Mouse (Mus musculus): ENCODE results near the gene Syt14.
A peak's percentile ranks its signal among the peaks of the same experiment; 100 is the strongest.

Syt14 gene

DNA sequence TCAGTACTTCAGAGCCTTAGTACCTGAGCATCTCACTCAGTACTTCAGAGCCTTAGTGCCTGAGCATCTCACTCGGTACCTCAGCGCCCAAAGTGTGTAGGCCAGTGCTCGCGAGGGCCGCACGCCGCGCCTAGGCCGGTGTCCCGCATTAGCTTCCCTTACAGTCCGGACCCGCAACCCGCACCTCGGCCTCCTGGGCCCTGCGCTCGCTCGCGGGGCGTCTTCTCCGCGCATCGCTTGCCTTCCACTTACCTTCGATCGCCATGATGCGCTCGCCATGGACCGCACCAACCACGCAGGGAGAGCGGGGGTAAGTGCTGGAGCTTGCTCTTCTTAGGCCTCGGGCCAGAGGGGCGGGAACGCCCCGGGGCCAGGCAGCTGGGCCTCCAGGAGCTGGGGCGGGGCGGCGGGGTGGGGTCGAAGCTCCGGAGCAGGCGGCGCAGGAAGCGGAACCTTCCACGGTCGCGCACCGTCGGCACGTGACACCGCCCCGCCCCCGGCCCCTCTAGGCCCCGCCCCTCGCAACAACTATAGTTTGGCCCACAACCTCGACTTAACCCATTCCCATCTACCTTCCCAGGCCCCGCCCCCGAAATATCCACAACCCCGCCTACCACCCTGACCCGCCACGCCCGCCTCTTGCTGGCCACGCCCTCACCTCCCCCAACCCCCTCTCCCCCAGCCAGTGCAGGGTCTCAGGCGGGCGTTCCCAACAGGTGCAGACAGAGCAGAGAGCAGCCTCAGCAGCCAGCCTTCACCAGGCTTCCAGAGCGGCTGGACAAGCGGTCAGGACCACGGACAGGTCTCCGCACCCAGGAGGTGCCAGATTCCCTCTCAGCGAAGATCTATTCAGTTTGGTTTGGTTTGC, at the start of gene Syt14:
Gene Syt14 (minus strand): TSS at position 405 of the 868 bp plus-strand sequence.
- peak; percentile 54 for DNase-seq (ENCODE audit: low read depth)

GRCm38 (mm10) chr1:193084016-193084415, 48.4 kb upstream of the Syt14 start:
- DNase-seq (ENCODE audit: low read depth): no peak

GRCm38 (mm10) chr1:193083051-193083450, 47.5 kb upstream of the Syt14 start:
- no peak for DNase-seq (ENCODE audit: low read depth)

GRCm38 (mm10) chr1:193082311-193082921, 46.8 kb upstream of the Syt14 start:
- DNase-seq (ENCODE audit: low read depth): no peak

DNA sequence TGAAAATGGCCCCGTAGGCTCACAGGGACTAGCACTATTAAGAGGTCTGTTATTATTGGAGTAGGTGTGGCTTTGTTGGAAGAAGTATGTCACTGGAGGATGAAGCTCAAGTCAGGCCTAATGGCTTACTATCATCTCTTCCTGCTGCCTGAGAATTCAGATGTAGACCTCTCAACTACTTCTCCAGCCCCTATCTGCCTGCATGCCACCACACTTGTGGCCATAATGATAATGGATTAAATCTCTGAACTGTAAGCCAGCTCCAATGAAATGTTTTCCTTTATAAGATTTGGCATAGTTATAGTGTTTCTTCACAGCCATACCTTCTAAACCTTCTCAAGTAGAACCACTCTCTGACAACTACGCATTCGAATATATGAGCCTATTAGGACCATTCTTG, 27.0 kb upstream of the Syt14 start:
- no peak for DNase-seq (ENCODE audit: low read depth)

DNA sequence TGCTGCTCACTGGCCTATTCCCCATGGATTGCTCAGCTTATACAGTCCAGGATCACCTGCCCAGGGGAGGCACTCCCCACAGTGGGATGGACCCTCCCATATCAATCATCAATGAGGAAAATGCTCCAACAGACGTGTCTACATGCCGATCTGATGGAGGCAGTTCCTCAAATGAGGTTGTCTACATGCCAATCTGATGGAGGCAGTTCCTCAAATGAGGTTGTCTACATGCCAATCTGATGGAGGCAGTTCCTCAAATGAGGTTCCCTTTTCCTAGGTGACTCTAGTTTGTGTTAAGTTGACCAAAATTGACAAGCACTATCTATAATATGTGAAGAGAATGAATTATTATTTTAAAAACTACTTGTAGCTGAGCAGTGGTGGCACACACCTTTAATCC, 24.6 kb upstream of the Syt14 start:
- DNase-seq (ENCODE audit: low read depth): no peak

DNA sequence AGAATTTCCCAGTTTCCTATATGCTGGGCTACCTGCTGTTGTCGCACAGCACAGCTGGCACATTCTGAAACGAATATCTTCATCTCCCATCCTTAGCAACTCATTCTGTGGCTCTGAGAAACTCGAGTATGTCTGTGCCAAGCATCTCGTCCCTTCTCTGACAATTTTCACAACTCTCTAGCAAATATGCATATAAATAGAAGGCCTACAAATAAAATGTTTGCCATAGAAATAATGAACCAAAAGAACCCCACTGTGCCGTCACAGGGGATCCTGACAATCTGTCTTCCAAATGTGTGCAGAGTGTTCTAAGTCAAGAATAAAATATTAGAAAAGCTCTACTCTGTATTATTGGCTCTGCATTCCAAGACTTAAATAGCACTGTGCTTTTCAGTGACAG, 24.0 kb upstream of the Syt14 start:
- DNase-seq (ENCODE audit: low read depth): no peak

- no peak for DNase-seq (ENCODE audit: low read depth)
These were observed 18.8 kb upstream of the Syt14 start for GRCm38 (mm10) chr1:193054401-193054800.

DNA sequence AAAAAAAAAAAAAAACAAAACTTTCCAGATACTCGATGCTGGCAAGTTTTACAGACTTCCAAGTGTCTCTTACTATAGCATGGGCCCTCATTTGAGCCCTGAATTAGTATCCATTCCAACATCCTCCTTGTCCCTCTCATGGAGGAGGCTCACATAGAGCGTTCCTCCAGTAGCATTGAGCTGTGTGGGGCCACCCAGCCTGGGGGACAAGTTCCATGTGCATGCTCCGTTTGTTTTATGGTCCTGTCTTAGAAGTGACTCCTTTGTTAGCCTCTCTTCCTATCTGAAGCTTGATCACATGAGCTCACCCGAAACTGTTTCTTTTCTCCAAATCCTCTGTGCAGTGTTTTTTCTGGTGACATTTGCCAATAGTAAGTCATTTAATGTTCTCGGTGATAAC, 17.5 kb upstream of the Syt14 start:
- no peak for DNase-seq (ENCODE audit: low read depth)

DNA sequence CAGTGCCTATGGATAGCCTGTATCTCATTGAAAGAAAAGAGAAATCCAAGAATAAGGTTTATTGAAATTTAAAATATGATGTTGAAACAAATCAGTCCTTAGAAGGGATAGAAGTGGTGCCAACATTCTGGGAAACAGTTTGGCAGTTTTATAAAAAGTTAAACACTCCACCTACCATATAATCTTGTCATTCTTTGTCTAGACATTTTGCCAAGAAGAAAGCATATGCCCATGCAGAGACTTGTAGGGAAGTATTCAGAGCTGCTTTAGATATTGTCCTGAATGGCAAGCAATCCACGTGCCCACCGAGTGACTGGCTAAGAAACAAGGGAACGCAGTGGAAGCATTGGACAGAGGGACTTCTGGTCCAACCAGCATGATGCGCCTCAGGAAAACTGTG, 12.0 kb upstream of the Syt14 start:
- no peak for DNase-seq (ENCODE audit: low read depth)

DNA sequence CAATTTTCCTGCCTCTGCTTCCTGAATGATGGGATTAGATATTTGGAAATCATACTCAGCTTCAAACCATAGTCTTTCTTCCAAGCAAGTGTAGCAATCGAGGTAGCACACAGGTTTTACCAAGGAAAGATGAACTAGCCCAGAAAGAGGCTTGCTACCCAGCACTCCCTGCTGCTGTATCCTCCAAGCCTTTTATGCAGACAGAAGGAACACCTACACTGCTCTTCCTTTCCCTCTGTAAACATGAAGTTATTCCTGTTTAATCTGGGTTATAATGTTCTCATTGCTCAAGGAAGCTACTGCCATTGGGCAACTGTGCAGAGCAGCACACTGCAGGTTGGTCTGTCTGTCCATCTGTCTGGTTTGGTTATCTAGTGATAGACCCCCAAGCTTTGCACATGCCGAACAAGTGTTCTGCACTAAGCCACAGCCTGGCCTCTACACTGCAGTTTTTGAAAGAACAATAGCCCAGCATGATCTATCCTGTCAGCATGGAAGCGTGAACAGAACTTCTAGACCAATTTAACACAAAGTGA, 7.3 kb upstream of the Syt14 start:
- DNase-seq (ENCODE audit: low read depth): no peak

GRCm38 (mm10) chr1:193034951-193035370, 614 bp downstream of the Syt14 start:
- DNase-seq (ENCODE audit: low read depth): no peak

DNA sequence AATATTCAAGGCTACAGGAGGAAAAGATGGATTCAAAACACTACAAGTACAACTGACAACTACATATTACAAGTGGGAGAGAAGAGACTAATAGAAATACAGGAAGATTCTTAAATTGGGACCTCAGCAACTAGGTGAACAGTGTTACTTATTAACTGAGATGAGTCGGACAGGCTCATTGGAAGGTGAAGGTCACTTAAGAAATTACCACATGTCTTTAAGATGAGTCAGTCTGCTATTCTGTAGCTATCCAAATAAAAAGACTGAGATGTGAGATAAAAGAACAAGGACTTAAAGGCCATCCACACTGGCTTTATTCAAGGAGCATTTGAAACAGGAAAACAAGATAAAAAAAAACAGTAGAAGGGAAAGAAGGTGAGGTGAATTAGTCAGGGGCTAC, 11.3 kb downstream of the Syt14 start:
- no peak for DNase-seq (ENCODE audit: low read depth)

- no peak for DNase-seq (ENCODE audit: low read depth)
These were observed 23.2 kb downstream of the Syt14 start for GRCm38 (mm10) chr1:193012351-193012750.

- no peak for DNase-seq (ENCODE audit: low read depth)
These were observed 24.4 kb downstream of the Syt14 start for GRCm38 (mm10) chr1:193011000-193011769.

DNA sequence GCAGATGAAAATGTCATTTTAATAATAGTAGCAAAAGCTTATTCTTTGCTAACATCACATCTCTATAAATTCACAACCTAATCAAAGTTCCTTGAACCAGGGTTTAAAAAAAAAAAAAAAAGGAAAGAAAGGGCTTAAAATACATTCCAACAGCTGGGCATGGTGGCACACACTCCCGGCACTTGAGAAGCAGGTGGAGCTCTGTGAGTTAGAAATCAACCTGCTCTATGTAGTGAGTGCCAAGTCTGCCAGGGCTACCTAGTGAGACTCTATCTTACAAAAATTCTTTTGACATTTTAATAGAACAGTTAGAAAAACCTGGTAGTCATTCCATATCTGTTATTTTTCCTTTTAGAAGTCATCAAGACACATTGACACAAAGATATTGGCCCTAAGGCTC, 31.0 kb downstream of the Syt14 start:
- no peak for DNase-seq (ENCODE audit: low read depth)

GRCm38 (mm10) chr1:193003953-193004352, 31.6 kb downstream of the Syt14 start:
- DNase-seq (ENCODE audit: low read depth): no peak

DNA sequence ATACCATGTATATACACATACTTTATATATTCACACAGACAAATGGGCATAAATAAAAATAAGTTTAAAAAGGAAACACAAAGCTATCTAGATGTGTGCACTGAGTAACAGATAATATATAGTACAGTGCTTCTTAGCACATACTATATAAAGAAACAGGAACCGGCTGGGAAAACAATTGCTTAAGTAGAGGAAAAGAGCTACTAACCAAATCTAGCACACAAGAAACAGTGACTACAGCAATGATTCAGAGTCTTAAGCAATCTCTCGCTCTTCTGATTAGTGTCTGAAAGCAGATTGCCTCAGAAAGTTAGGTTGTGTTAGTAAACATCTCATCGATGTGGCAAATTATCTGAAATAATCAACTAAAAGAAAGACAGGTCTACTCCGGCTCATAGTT, 33.3 kb downstream of the Syt14 start:
- DNase-seq (ENCODE audit: low read depth): no peak

DNA sequence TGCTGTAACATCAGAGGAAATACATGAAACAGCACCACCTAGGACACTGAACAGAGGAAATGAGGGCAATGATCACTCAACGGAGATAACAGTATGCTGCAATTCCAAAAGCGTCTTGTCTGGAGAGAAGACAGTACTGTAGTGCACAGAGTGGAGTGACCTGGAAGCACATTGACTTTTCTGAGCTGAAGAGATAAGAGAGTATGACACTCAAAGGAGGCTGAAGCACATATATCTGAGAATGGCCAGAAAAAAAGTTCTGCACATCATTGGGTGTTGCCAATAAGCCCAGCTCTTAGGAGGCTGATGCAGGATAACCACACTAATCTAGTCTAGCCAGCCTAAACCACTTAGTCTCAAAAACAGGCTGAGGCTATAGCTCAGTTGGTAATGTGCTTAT, 34.0 kb downstream of the Syt14 start:
- no peak for DNase-seq (ENCODE audit: low read depth)

GRCm38 (mm10) chr1:193000908-193001307, 34.7 kb downstream of the Syt14 start:
- DNase-seq (ENCODE audit: low read depth): no peak

DNA sequence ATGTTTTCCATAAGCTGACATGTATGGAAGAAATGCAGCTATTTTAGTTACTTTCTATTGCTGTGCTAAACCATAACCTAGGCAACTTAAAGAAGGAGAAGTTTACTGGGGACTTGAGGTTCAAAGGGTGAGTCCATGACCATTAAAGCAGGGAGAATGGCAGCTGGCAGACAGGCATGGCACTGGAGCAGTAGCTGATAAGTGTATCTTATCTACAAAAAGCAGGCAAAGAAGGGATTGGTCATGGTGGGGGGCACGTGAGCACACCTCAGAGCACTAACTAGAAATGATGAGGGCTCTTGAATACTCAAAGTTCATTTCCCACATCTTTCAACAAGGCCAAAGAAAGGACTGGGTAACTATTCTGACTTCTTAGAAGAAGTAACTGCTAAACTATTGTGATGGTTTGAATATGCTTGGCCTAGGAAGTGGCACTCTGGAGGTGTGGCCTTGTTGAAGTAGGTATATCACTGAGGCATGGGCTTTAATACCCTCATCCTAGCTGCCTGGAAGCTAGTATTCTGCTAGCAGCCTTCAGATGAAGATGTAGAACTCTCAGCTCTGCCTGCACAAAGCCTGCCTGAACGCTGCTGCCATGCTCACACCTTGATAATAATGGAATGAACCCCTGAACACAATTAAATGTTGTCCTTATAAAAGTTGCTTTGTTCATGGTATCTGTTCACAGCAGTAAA, 41.2 kb downstream of the Syt14 start:
- no peak for DNase-seq (ENCODE audit: low read depth)

- no peak for DNase-seq (ENCODE audit: low read depth)
These were observed 42.1 kb downstream of the Syt14 start for GRCm38 (mm10) chr1:192993491-192993890.
